Mouse (Mus musculus): ENCODE results near the gene Mapk12. TPM values are rescaled to one million over a fixed set of nuclear protein-coding genes. Genes with fewer than 3 reads are reported as not detected.

Mapk12 gene
- total and polyA plus RNA-seq, 3 experiments = 0.21 TPM; not detected in 2

DNA sequence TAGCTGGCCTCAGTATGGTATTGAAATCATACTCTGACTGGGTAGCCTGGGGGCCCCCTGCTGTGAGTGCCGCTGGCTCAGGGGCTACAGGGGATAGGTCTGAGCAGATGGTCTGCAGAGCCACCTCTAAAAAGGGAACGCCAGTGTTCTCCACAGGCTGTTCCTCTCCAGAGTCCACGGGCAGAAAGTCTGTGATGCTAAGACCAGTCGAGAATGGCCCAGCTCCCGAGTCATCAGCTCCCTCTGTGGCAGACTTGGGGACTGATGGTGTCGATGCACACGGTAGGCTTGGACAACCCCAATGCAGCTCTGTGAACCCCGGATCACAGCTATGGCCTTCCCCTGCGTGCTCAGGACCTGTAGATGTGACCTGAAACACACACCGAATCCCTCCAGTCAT is 36.6 kb downstream of the Mapk12 start:
- Histone ChIP-seq H3K9ac (ENCODE audit: insufficient read depth, low read depth) (no peak overlapping the region), H3K4me2 (ENCODE audit: insufficient read depth, low read depth, poor library complexity, severe bottlenecking) (no peak overlapping the region), H3K27me3 (replicated peaks) (no peaks in the 10 kb centered on the region), H3K36me3 (replicated peaks in 1 of 2; ENCODE audit: control insufficient read depth in 1 of 2, insufficient read depth in 1 of 2, low read length in 1 of 2) (peaks cover 92 to 99% of the 10 kb centered on the region in 2 experiments), H3K4me3 (replicated peaks in 1 of 3; ENCODE audit: low read depth in 2 of 3, low read length in 2 of 3, poor library complexity in 1 of 3) (no peak overlapping the region), H3K4me1 (ENCODE audit: control insufficient read depth in 1 of 2, insufficient read depth in 2 of 2) (no peaks in the 10 kb centered on the region), H3K79me2 (replicated peaks; ENCODE audit: control insufficient read depth, extremely low read depth, insufficient read depth, poor library complexity, severe bottlenecking) (no peaks in the 10 kb centered on the region), H3K9me3 (replicated peaks; ENCODE audit: low read length) (no peaks in the 10 kb centered on the region), H3K27ac (ENCODE audit: insufficient read depth, low read depth) (no peak overlapping the region)
- no peak for TF ChIP-seq GABPA (IDR thresholded peaks at IDR 0.05; ENCODE audit: insufficient replicate concordance, low read depth, low read length)
- no peak for TF ChIP-seq E2F4 (IDR thresholded peaks at IDR 0.05; ENCODE audit: insufficient replicate concordance, low read depth, low read length)
- no peak for TF ChIP-seq USF2 (conservative IDR thresholded peaks at IDR 0.05; ENCODE audit: low read depth, low read length)
- dilution Hi-C loops (cut with MboI; ENCODE audit: extremely low pct_ligation_motif_present, extremely low pct_unique_long_range_greater_than_20kb, low sequenced_read_pairs) (no loop called here), in situ Hi-C loops (cut with MboI; ENCODE audit: low pct_ligation_motif_present, low pct_unique_long_range_greater_than_20kb, low sequenced_read_pairs) (loop anchor here (25.0 kb wide), 1 partner anchor 258 kb away; the partner anchor contains the start of genes Lmf2, Ncaph2 and Sco2)
- no peak for DNase-seq (ENCODE audit: extremely low read depth)

DNA sequence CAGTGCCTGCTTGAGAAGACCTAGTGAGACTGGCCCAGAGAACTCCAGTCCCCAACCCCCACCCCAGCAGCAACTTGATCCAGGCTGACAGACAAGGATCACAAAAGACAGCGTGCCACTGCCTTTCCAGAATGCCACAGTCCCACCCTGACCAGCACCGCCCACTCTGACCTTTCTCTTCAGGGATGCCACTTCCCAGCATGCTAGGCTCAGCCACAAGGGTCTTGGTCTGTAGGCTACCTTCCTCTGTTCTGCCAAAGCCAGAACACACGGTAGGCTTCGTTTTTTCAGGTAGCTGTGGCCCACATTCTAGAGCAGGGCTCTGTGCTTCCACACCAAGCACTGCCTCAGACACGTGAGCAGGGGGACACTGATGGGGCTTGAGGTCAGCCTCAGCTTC is 37.9 kb downstream of the Mapk12 start:
- H3K4me1 ChIP-seq (ENCODE audit: control insufficient read depth in 1 of 2, insufficient read depth in 2 of 2) = no peaks in the 10 kb centered on the region
- H3K79me2 ChIP-seq (replicated peaks; ENCODE audit: control insufficient read depth, extremely low read depth, insufficient read depth, poor library complexity, severe bottlenecking) = no peaks in the 10 kb centered on the region
- no peak for DNase-seq (ENCODE audit: extremely low read depth)
- H3K36me3 ChIP-seq (replicated peaks in 1 of 2; ENCODE audit: control insufficient read depth in 1 of 2, insufficient read depth in 1 of 2, low read length in 1 of 2) = peaks cover 92 to 98% of the 10 kb centered on the region in 2 experiments
- H3K27me3 ChIP-seq (replicated peaks) = no peaks in the 10 kb centered on the region
- H3K27ac ChIP-seq (ENCODE audit: insufficient read depth, low read depth) = no peak overlapping the region
- in situ Hi-C loops (cut with MboI; ENCODE audit: low pct_ligation_motif_present, low pct_unique_long_range_greater_than_20kb, low sequenced_read_pairs) = loop anchor here (25.0 kb wide), 1 partner anchor 260 kb away; the partner anchor contains the start of genes Lmf2, Ncaph2 and Sco2
- H3K9ac ChIP-seq (ENCODE audit: insufficient read depth, low read depth) = no peak overlapping the region
- TF ChIP-seq POLR2A (IDR thresholded peaks at IDR 0.05; ENCODE audit: low read depth, low read length) (no peak), GABPA (IDR thresholded peaks at IDR 0.05; ENCODE audit: insufficient replicate concordance, low read depth, low read length) (no peak), MAZ (IDR thresholded peaks at IDR 0.05; ENCODE audit: low read depth, low read length) (no peak), SMC3 (IDR thresholded peaks at IDR 0.05; ENCODE audit: low read depth, low read length) (no peak), RCOR1 (conservative IDR thresholded peaks at IDR 0.05; ENCODE audit: low read depth, low read length) (no peak), NELFE (IDR thresholded peaks at IDR 0.05; ENCODE audit: low read depth, low read length) (no peak), POLR2AphosphoS2 (IDR thresholded peaks at IDR 0.05; ENCODE audit: low read depth, low read length) (no peak), NRF1 (IDR thresholded peaks at IDR 0.05; ENCODE audit: low read depth, low read length) (no peak), UBTF (IDR thresholded peaks at IDR 0.05; ENCODE audit: low read depth, low read length) (no peak), USF1 (IDR thresholded peaks at IDR 0.05; ENCODE audit: low read depth, low read length) (no peak), MAFK (IDR thresholded peaks at IDR 0.05; ENCODE audit: insufficient replicate concordance, low read length) (no peak), CTCF (conservative IDR thresholded peaks at IDR 0.05 in 1 of 2, IDR thresholded peaks at IDR 0.05 in 1 of 2; ENCODE audit: low read depth in 2 of 2, low read length in 2 of 2) (no peak)
- no peaks in the 10 kb centered on the region for H3K9me3 ChIP-seq (replicated peaks; ENCODE audit: low read length)
- H3K4me3 ChIP-seq (replicated peaks in 1 of 3; ENCODE audit: low read depth in 2 of 3, low read length in 2 of 3, poor library complexity in 1 of 3) = no peak overlapping the region
- dilution Hi-C loops (cut with MboI; ENCODE audit: extremely low pct_ligation_motif_present, extremely low pct_unique_long_range_greater_than_20kb, low sequenced_read_pairs) = no loop called here
- no peak overlapping the region for H3K4me2 ChIP-seq (ENCODE audit: insufficient read depth, low read depth, poor library complexity, severe bottlenecking)

DNA sequence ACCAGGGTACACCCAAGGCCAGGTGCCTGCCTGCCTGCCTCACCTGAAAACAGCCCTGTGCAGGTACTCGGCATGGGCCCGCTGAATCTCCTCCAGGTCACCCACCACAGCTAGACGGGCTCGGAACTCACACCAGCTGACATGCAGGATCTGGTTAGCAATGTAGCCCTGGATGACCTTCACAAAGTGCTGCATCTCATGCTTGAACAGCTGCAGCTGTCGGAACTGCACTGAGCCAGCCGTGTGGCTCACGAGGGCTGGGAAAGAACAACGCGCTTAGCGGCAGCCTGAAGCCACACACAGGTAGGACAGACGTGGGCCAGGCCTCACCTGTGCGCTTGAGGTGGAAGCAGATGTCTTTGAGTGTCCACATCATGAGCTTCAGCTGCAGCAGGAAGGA is 39.7 kb downstream of the Mapk12 start:
- Histone ChIP-seq H3K36me3 (replicated peaks in 1 of 2; ENCODE audit: control insufficient read depth in 1 of 2, insufficient read depth in 1 of 2, low read length in 1 of 2) (peaks cover 93 to 98% of the 10 kb centered on the region in 2 experiments), H3K27ac (ENCODE audit: insufficient read depth, low read depth) (no peak overlapping the region), H3K27me3 (replicated peaks) (no peaks in the 10 kb centered on the region), H3K4me1 (ENCODE audit: control insufficient read depth in 1 of 2, insufficient read depth in 2 of 2) (no peaks in the 10 kb centered on the region), H3K79me2 (replicated peaks; ENCODE audit: control insufficient read depth, extremely low read depth, insufficient read depth, poor library complexity, severe bottlenecking) (no peaks in the 10 kb centered on the region), H3K9ac (ENCODE audit: insufficient read depth, low read depth) (no peak overlapping the region), H3K4me2 (ENCODE audit: insufficient read depth, low read depth, poor library complexity, severe bottlenecking) (no peak overlapping the region), H3K9me3 (replicated peaks; ENCODE audit: low read length) (no peaks in the 10 kb centered on the region), H3K4me3 (replicated peaks in 1 of 3; ENCODE audit: low read depth in 2 of 3, low read length in 2 of 3, poor library complexity in 1 of 3) (no peak overlapping the region)
- TF ChIP-seq POLR2AphosphoS2 (IDR thresholded peaks at IDR 0.05; ENCODE audit: low read depth, low read length) (no peak), E2F4 (IDR thresholded peaks at IDR 0.05; ENCODE audit: insufficient replicate concordance, low read depth, low read length) (no peak), ZKSCAN1 (IDR thresholded peaks at IDR 0.05; ENCODE audit: borderline replicate concordance, low read depth, low read length) (no peak), MYC (IDR thresholded peaks at IDR 0.05; ENCODE audit: low read depth, low read length) (no peak), ZC3H11A (IDR thresholded peaks at IDR 0.05; ENCODE audit: low read depth, low read length) (no peak), SIN3A (IDR thresholded peaks at IDR 0.05; ENCODE audit: low read length) (no peak), NELFE (IDR thresholded peaks at IDR 0.05; ENCODE audit: low read depth, low read length) (no peak), MAFK (IDR thresholded peaks at IDR 0.05; ENCODE audit: insufficient replicate concordance, low read length) (no peak), CHD2 (IDR thresholded peaks at IDR 0.05; ENCODE audit: low read length) (no peak)
- DNase-seq (ENCODE audit: extremely low read depth) = no peak
- in situ Hi-C loops (cut with MboI; ENCODE audit: low pct_ligation_motif_present, low pct_unique_long_range_greater_than_20kb, low sequenced_read_pairs) = loop anchor here (25.0 kb wide), 1 partner anchor 261 kb away; the partner anchor contains the start of genes Lmf2, Ncaph2 and Sco2
- dilution Hi-C loops (cut with MboI; ENCODE audit: extremely low pct_ligation_motif_present, extremely low pct_unique_long_range_greater_than_20kb, low sequenced_read_pairs) = no loop called here

Measured in CH12.LX (cell line).